Comparison of ENCODE assay signal across 18 mouse cellular contexts in genomic region chr13:47164732-47165131, GRCm38 (mm10). TPM values are rescaled to one million over a fixed set of nuclear protein-coding genes. Genes with fewer than 3 reads are reported as not detected.
DNase-seq lines count a peak whose midpoint lies in the region; ATAC-seq lines count a peak whose summit lies in the region.
"Had no signal": no experiment of that assay in that cellular context is flagged by ENCODE, and none has a peak within 500 bp of the region (broad histone marks: within the 10 kb centered on the region; RNA-seq: fewer than 3 reads in every experiment).

No protein-coding gene starts in this region.

- ATAC-seq in granulocyte monocyte progenitor cell, adult 5-6 weeks (replicated peaks; ENCODE audit: poor library complexity, severe bottlenecking): peak; percentile 69
- ATAC-seq in megakaryocyte progenitor cell, adult 5-6 weeks (replicated peaks; ENCODE audit: poor library complexity): peak; percentile 54; the same call in 1 of the 2 replicates
- ATAC-seq: forebrain, embryonic 13.5 days; forebrain, embryonic 15.5 days; forebrain, postnatal 0 days had no signal

- DNase-seq in A20 (ENCODE audit: low read depth, low spot score): peak; percentile 7
- DNase-seq in left cerebral cortex, postnatal 36 days (ENCODE audit: low spot score in 2 of 2): no peak
- no peak for DNase-seq in embryo, embryonic 11 days
- DNase-seq: adrenal gland, adult 2 months; adrenal gland, postnatal 10 days; adrenal gland, postnatal 25 days; cerebellum, adult 11 months; cerebellum, adult 18-20 months; cerebellum, adult 8-10 months; cerebellum, adult 9-11 months; cerebellum, postnatal 14 days; cerebellum, postnatal 36 days; forebrain, postnatal 0 days had no signal

- intact Hi-C loops in left cerebral cortex, postnatal 36 days (cut with DNase I): no loop called here

RNA-seq across cellular contexts. Expression of gene Rnf144b, which starts 42.3 kb away (rescaled TPM):
- 7.8 and 7.9 TPM in 2 replicates for total RNA-seq in granulocyte monocyte progenitor cell, adult 5-6 weeks (2014; fragmentation: Nextera tagmentation)
- 6.9 and 9.1 TPM in 2 replicates for total RNA-seq in granulocyte monocyte progenitor cell, adult 5-6 weeks (2017)
- total RNA-seq in megakaryocyte progenitor cell, adult 5-6 weeks (2015): 7.0 and 10.6 TPM in 2 replicates
- total RNA-seq in megakaryocyte progenitor cell, adult 5-6 weeks (2017): 7.4 and 10.8 TPM in 2 replicates
- 10 to 100 TPM; 20.2 to 25.2 TPM for total RNA-seq in left cerebral cortex, postnatal 36 days (2021)
- total RNA-seq: MEL had no signal

RNA-seq across cellular contexts. Expression of gene Dek, which starts 58.7 kb away (rescaled TPM):
- total RNA-seq in granulocyte monocyte progenitor cell, adult 5-6 weeks (2014; fragmentation: Nextera tagmentation): 263 and 303 TPM in 2 replicates
- total RNA-seq in granulocyte monocyte progenitor cell, adult 5-6 weeks (2017): 597 and 629 TPM in 2 replicates
- 470 TPM in 2 replicates for total RNA-seq in megakaryocyte progenitor cell, adult 5-6 weeks (2015)
- total RNA-seq in megakaryocyte progenitor cell, adult 5-6 weeks (2017): 476 and 558 TPM in 2 replicates
- 10 to 100 TPM; 45.4 to 55.7 TPM for total RNA-seq in left cerebral cortex, postnatal 36 days (2021)

Comparison
In these comparisons a context has a peak if more than half of its experiments do, and no peak if none do; other contexts are left out.
1. RNA of gene Dek, which starts 58.7 kb away (total RNA-seq): 263 to 629 TPM in granulocyte monocyte progenitor cell, adult 5-6 weeks and 470 to 558 TPM in megakaryocyte progenitor cell, adult 5-6 weeks; 45.4 to 55.7 TPM in left cerebral cortex, postnatal 36 days; every median in the first group is over 4 times any median in the second.